Mouse (Mus musculus): ENCODE data around the gene Pkib.

Gene Pkib

DNA sequence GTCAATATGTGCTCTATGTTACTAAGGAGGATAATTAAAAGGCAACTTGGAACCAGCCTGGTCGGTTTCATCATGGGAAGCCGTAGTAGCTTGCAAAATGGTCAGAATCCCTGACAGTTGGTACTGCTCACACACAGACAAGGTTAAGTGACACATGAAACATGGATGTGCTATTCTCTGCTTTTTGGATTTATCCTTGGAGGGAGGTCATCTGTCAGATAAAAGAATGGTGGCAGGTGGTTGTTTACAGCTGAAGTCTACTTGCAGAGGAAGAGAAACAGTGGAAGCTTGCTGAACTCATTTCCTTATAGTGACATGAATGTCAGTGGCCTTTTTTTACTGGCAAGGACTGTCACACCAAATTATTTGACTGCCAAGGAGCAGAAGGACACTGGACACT lies 32.5 kb downstream of the Pkib start:
- DNase-seq (ENCODE audit: low read depth, low spot score) = peak; percentile 17
- no peaks in the 10 kb centered on the region for H3K27me3 ChIP-seq (ENCODE audit: control insufficient read depth, insufficient read depth, low read length, poor library complexity, severe bottlenecking)
- no peaks in the 10 kb centered on the region for H3K36me3 ChIP-seq (ENCODE audit: control insufficient read depth, insufficient read depth, low read length, poor library complexity, severe bottlenecking)

DNA sequence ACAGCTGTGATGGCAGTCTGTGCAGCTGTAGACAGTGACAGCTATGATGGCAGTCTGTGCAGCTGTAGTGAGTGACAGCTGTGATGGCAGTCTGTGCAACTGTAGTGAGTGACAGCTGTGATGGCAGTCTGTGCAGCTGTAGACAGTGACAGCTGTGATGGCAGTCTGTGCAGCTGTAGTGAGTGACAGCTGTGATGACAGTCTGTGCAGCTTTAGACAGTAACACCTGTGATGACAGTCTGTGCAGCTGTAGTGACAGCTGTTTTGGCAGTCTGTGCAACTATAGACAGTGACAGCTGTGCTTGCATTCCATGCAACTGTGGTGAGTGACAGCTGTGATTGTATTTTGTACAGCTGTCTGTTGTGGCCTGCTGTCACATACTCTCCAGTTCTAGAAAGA lies 44.0 kb downstream of the Pkib start:
- DNase-seq (ENCODE audit: low read depth, low spot score) = no peak
- H3K36me3 ChIP-seq (ENCODE audit: control insufficient read depth, insufficient read depth, low read length, poor library complexity, severe bottlenecking) = 0 out of 2 replicates have a peak, but pooled peaks cover 2% of the 10 kb centered on the region
- no peaks in the 10 kb centered on the region for H3K27me3 ChIP-seq (ENCODE audit: control insufficient read depth, insufficient read depth, low read length, poor library complexity, severe bottlenecking)

DNA sequence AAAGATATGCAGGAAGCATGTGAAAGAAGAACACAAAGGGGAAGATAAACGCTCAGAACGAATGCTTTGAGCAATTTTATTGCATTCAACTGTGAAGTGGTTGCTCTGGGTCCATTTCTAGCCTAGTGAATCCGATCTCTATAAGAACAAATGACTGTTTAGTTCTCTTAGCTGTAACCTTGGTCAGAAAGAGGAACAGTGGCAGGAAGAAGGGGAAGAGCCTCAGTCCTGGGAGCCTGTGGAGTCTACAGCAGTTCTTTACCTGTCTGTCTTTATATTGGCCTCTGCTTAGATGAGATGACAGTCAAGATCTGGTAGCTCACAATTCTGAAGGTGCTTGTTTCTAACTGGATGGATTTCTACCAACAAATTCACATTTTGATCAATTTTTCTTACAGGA lies 56.2 kb downstream of the Pkib start:
- Histone ChIP-seq H3K36me3 (ENCODE audit: control insufficient read depth, insufficient read depth, low read length, poor library complexity, severe bottlenecking) (no peaks in the 10 kb centered on the region), H3K27me3 (ENCODE audit: control insufficient read depth, insufficient read depth, low read length, poor library complexity, severe bottlenecking) (no peaks in the 10 kb centered on the region)
- peak; percentile 25 for DNase-seq (ENCODE audit: low read depth, low spot score)

DNA sequence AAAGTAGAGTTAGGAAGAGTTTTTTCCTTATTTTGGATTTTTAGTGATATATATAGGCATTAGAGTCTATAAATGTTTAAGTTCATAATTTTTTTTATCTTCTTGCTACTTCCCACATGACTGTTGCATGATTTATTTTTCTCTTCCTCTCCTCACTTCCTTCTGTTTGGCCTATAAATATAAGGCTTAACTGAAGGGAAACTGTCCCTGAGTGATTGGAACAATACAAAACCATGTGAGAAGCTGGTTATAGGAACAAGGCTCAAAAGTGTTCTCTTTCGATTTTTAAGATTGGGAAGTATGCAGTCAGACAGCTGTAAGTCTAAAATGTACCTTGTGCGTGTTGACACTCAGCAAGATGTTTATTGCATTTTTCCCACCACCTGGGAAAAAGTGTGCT lies 58.4 kb downstream of the Pkib start:
- no peaks in the 10 kb centered on the region for H3K27me3 ChIP-seq (ENCODE audit: control insufficient read depth, insufficient read depth, low read length, poor library complexity, severe bottlenecking)
- DNase-seq (ENCODE audit: low read depth, low spot score) = peak; percentile 25
- H3K36me3 ChIP-seq (ENCODE audit: control insufficient read depth, insufficient read depth, low read length, poor library complexity, severe bottlenecking) = no peaks in the 10 kb centered on the region; the same call in 1 of the 2 replicates

DNA sequence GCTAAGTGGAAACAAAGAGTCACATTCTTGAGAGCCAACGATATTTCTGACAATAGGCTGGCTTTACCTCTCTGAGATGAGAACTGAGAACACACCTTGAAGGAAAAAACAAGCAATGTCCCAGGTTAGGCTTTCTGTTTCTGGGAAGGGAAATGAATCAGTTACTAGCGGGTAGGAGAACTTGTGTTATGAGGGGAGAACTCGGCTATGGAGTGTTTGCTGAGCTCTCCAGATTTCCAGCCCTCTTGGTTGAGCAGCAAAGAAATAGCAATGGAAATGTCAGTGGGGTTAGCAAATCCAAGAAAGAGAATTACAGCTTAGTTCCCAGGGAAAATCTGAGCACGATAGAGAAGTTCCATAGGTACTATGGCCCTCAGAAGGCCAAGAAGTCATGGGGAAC lies 70.5 kb downstream of the Pkib start:
- no peak for DNase-seq (ENCODE audit: low read depth, low spot score)
- Histone ChIP-seq H3K36me3 (ENCODE audit: control insufficient read depth, insufficient read depth, low read length, poor library complexity, severe bottlenecking) (0 out of 2 replicates have a peak, but pooled peaks cover 2% of the 10 kb centered on the region), H3K27me3 (ENCODE audit: control insufficient read depth, insufficient read depth, low read length, poor library complexity, severe bottlenecking) (no peaks in the 10 kb centered on the region)

DNA sequence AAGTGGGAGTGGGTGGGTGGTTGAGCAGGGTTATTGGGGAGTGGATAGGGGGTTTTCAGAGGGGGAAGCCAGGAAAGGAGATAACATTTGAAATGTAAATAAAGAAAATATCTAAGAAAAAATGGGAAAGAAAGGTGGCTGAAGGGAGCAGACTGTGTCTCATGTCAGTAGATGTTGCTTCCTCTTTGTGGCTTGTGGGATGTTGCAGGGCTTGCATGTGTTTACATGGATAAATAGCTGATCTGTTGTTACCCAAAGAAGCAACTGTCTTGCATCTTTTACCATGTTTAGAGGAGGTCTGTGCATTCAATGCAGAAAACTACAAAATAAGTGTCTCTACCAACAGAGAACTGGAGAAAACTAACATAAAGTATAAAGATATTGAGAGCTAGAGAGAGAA lies 89.3 kb downstream of the Pkib start:
- DNase-seq (ENCODE audit: low read depth, low spot score) = peak; percentile 4
- Histone ChIP-seq H3K27me3 (ENCODE audit: control insufficient read depth, insufficient read depth, low read length, poor library complexity, severe bottlenecking) (no peaks in the 10 kb centered on the region), H3K36me3 (ENCODE audit: control insufficient read depth, insufficient read depth, low read length, poor library complexity, severe bottlenecking) (no peaks in the 10 kb centered on the region)

DNA sequence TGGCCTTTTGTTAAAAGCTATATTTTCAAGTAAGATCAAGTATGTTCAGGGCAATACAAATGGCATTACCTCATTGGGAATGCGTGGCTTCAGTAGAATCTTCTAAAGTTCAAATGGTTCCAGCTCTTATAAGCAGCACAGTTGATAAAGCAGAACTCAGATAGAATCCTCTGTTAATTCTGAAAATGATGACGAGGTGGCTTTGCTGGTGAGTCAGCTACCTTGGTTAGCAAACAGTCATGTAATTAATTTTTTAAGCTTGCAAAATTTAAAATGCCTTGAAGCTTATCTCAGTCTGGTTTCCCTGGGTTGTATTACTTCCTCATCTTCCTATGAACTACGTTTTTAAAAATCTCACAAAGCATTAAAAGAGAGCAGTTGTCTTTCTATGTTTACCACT lies 90.6 kb downstream of the Pkib start:
- H3K36me3 ChIP-seq (ENCODE audit: control insufficient read depth, insufficient read depth, low read length, poor library complexity, severe bottlenecking) = no peaks in the 10 kb centered on the region
- no peak for DNase-seq (ENCODE audit: low read depth, low spot score)
- H3K27me3 ChIP-seq (ENCODE audit: control insufficient read depth, insufficient read depth, low read length, poor library complexity, severe bottlenecking) = no peaks in the 10 kb centered on the region

DNA sequence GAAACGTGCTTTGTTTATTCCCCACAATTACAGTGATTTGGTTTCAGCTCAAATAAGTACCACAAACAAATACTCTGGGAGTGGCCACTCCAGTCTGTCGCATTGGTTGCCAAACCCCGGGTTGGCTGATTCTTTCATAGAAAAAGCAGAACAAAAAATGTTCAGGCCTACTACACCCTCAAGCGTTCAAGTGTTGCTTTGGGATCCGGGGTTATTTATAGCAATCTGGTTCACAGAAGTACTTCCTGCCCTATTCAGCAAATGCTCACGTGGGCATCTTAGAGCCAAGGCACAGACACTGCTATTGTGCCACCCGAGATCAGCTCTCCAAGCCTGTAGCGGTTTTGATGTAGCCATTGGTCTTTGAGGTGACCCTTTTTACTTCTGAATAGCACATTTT lies 95.9 kb downstream of the Pkib start:
- peak; percentile 82 for DNase-seq (ENCODE audit: low read depth, low spot score)
- Histone ChIP-seq H3K27me3 (ENCODE audit: control insufficient read depth, insufficient read depth, low read length, poor library complexity, severe bottlenecking) (no peaks in the 10 kb centered on the region), H3K36me3 (ENCODE audit: control insufficient read depth, insufficient read depth, low read length, poor library complexity, severe bottlenecking) (peaks cover 6% of the 10 kb centered on the region; the same call in 1 of the 2 replicates)

DNA sequence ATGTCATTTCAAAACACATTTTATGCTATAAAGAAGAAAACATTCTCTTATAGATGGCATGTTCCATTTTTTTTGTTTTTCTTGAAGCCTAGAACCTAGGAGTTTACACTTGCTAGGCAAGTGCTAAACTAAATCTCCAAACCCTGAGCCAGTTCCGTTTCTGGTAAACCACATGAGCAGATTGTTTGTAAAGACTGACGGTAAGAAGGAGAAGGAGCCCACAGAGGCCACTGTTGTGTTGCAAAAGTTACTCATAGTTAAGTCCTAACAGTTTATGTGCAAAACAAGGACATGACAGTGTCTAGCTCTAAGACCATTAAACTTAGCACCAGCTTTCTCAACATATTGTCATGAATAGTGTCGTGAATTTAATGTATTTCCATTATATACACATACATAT lies 99.9 kb downstream of the Pkib start:
- no peak for DNase-seq (ENCODE audit: low read depth, low spot score)
- Histone ChIP-seq H3K36me3 (ENCODE audit: control insufficient read depth, insufficient read depth, low read length, poor library complexity, severe bottlenecking) (peaks cover 6% of the 10 kb centered on the region; the same call in 1 of the 2 replicates), H3K27me3 (ENCODE audit: control insufficient read depth, insufficient read depth, low read length, poor library complexity, severe bottlenecking) (no peaks in the 10 kb centered on the region)

DNA sequence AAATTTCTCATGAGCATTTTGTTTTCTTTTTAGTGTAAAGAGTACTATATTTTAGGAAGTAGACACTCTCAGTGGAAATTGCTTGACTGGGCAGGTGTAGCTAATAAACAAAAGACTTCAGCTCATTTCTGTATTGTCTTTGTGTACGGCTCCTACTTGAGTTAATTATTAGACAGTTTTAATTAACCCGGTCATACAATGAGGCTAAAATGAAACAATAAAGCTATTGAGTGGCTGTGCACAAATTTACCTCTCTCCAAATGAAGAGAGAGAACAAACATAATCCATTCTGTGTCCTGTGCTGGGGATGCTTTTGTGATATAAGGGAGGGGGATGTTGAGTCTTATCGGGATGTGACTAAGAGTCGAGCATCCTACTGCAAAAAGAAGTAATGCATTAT lies 109.0 kb downstream of the Pkib start:
- Histone ChIP-seq H3K27me3 (ENCODE audit: control insufficient read depth, insufficient read depth, low read length, poor library complexity, severe bottlenecking) (no peaks in the 10 kb centered on the region), H3K36me3 (ENCODE audit: control insufficient read depth, insufficient read depth, low read length, poor library complexity, severe bottlenecking) (no peaks in the 10 kb centered on the region)
- no peak for DNase-seq (ENCODE audit: low read depth, low spot score)

DNA sequence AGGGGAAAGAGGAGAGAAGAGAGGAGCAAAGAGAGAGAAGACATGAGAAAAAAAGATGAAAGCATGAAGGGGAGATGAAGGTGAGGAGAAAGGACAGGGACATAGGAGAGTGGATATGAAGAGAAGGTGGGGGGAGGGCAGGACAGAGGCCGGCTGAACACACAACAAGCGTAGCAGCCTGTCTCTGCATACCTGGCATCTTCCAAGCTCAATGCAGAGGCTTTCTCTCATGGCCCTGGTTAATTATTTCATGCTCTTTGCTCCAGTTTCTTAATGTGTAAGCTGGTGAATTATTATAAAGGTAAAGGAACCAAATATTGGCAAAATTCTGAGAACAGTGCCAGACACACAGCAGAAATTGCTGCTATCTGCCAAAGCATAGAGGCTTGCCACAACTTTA lies 109.6 kb downstream of the Pkib start:
- H3K27me3 ChIP-seq (ENCODE audit: control insufficient read depth, insufficient read depth, low read length, poor library complexity, severe bottlenecking) = no peaks in the 10 kb centered on the region
- no peaks in the 10 kb centered on the region for H3K36me3 ChIP-seq (ENCODE audit: control insufficient read depth, insufficient read depth, low read length, poor library complexity, severe bottlenecking)
- DNase-seq (ENCODE audit: low read depth, low spot score) = no peak

DNA sequence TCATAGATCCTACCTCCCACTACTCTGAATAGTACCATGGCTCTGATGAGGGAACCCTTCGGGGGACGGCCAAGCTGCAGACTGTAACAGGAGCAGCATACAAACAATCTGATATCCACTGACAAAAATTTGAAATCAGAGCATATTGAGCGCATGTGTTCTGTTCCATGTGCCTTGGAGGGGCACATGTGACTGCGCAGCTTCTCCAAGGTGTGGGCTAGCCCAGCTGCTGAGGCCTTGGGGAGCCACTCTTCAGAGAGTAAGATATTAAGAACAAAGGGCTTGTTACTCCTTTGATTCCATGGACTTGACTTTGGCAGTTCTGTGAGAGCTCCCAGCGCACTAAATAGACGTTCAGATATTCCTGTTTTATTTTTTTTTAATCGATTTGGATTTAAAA lies 111.3 kb downstream of the Pkib start:
- no peak for DNase-seq (ENCODE audit: low read depth, low spot score)
- no peaks in the 10 kb centered on the region; the same call in 1 of the 2 replicates for H3K27me3 ChIP-seq (ENCODE audit: control insufficient read depth, insufficient read depth, low read length, poor library complexity, severe bottlenecking)
- H3K36me3 ChIP-seq (ENCODE audit: control insufficient read depth, insufficient read depth, low read length, poor library complexity, severe bottlenecking) = no peaks in the 10 kb centered on the region

DNA sequence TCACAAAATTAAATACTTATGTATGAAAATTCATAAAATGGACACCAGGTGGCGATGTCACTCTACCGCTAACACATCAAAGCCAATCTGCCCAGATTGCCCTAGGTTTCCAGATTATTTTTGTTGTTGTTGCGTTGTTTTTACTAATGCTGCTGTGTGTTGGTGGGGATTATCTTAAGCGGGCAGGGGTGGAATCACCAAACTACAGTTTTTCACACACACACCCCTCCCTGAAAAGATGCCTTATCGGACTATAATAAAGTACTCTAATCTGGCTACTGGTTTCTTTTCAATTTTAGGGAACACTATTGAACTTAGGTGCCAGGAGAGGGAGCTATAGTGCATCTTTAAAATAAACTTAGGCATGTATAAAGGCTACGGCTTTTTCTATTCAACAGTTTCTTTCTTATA lies 111.8 kb downstream of the Pkib start:
- DNase-seq (ENCODE audit: low read depth, low spot score) = peak; percentile 91
- Histone ChIP-seq H3K36me3 (ENCODE audit: control insufficient read depth, insufficient read depth, low read length, poor library complexity, severe bottlenecking) (no peaks in the 10 kb centered on the region), H3K27me3 (ENCODE audit: control insufficient read depth, insufficient read depth, low read length, poor library complexity, severe bottlenecking) (no peaks in the 10 kb centered on the region; the same call in 1 of the 2 replicates)

DNA sequence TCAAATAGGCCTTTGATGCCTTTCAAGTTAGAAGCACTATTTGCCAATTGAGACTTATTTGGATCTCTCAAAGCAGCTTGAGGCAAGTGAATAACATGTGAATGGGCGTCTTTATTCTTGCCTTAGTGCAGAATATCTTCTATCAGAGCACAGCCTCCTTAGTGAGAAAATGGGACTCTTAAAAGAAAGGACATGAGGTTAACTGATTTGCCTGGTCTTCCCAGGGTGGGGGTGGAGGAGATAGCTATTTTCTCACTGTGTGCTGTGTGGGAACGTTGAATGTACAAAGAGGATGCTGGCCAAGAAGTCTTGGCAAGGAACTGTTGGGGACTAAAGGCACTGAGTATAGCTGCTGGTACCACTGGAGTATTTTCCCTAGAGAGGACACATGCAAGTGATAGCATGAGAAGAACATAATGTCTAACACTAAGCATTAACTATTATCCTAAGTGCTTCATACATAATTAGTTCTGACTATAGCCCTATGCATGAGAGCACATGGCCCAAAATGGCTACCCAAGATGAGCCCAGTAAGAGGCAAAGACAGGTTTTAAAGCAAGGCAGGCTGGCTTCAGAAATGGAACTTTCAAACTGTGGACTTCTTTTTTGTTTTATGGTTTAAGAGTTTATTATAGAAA lies 112.5 kb downstream of the Pkib start:
- no peak for DNase-seq (ENCODE audit: low read depth, low spot score)
- Histone ChIP-seq H3K36me3 (ENCODE audit: control insufficient read depth, insufficient read depth, low read length, poor library complexity, severe bottlenecking) (no peaks in the 10 kb centered on the region), H3K27me3 (ENCODE audit: control insufficient read depth, insufficient read depth, low read length, poor library complexity, severe bottlenecking) (no peaks in the 10 kb centered on the region; the same call in 1 of the 2 replicates)

DNA sequence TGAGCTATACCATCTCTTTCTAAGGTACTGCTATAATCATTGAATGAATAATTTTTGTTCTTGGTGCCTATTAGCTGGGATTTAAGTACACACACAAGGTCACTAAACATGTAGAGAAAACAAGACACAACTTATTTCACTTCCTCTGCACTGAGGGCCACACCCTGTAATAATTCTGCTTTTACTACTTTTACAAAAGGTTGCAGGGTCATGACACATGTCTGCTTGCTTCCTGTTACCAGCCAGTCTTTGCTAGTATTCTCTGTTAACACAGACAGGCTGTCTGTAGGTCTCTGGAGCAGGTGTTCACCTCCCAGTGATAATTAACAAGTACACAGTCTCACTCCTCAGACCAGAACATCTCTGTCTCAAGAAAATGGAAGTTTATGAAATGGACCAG lies 113.7 kb downstream of the Pkib start:
- H3K36me3 ChIP-seq (ENCODE audit: control insufficient read depth, insufficient read depth, low read length, poor library complexity, severe bottlenecking) = no peaks in the 10 kb centered on the region
- peak; percentile 56 for DNase-seq (ENCODE audit: low read depth, low spot score)
- no peaks in the 10 kb centered on the region; the same call in 1 of the 2 replicates for H3K27me3 ChIP-seq (ENCODE audit: control insufficient read depth, insufficient read depth, low read length, poor library complexity, severe bottlenecking)

DNA sequence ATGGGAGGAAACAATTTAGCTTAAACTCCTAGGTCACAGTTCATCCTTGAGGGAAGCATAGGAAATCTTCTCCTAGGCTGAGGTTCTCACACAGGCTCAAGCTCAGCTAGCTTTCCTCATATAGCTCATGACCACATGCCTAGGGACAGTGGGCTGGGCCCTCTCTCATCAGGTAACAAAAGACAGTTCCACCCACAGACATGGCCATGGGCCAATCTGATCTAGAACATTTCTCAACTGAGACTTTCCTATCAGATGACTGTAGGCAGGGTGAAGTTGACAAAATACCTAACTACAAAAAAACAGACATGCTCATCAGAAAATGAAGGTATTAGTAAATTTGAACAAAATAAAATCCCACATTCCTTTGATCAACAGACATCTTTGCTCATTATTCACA lies 115.3 kb downstream of the Pkib start:
- no peak for DNase-seq (ENCODE audit: low read depth, low spot score)
- Histone ChIP-seq H3K27me3 (ENCODE audit: control insufficient read depth, insufficient read depth, low read length, poor library complexity, severe bottlenecking) (no peaks in the 10 kb centered on the region; the same call in 1 of the 2 replicates), H3K36me3 (ENCODE audit: control insufficient read depth, insufficient read depth, low read length, poor library complexity, severe bottlenecking) (no peaks in the 10 kb centered on the region)

All from splenic B cell, adult 2 months (primary cell).